Mouse (Mus musculus): Measurements from ENCODE around the gene Ybey.

GRCm38 (mm10) chr10:76425674-76426073 is 43.2 kb downstream of the Ybey start:
- TF ChIP-seq POLR2AphosphoS2 (IDR thresholded peaks at IDR 0.05; ENCODE audit: insufficient read length, low read depth) (no peak), POLR2A (IDR thresholded peaks at IDR 0.05; ENCODE audit: insufficient read length, low read depth) (no peak), USF1 (IDR thresholded peaks at IDR 0.05; ENCODE audit: low read depth) (no peak), MYOG (IDR thresholded peaks at IDR 0.05; ENCODE audit: control insufficient read depth in 1 of 3, insufficient read depth in 1 of 3, insufficient read length in 2 of 3, low read depth in 2 of 3) (no peak), MYOD1 (IDR thresholded peaks at IDR 0.05; ENCODE audit: control insufficient read depth in 1 of 3, insufficient read length in 2 of 3, low read depth in 2 of 3) (no peak), TCF3 (IDR thresholded peaks at IDR 0.05; ENCODE audit: insufficient read length, low read depth) (no peak), MAX (IDR thresholded peaks at IDR 0.05; ENCODE audit: low read depth) (no peak), TCF12 (IDR thresholded peaks at IDR 0.05; ENCODE audit: insufficient read depth, poor library complexity, severe bottlenecking) (no peak), CEBPB (IDR thresholded peaks at IDR 0.05; ENCODE audit: insufficient read depth, poor library complexity, severe bottlenecking) (no peak), E2F4 (IDR thresholded peaks at IDR 0.05; ENCODE audit: insufficient read depth) (no peak), SRF (IDR thresholded peaks at IDR 0.05; ENCODE audit: control insufficient read depth, insufficient read length, low read depth) (no peak)
